Mouse (Mus musculus): Measurements from ENCODE around the gene Mthfd1l.
"Not testable (repeated sequence)": the region's sequence is repeated elsewhere in the genome, so short reads cannot be mapped to it uniquely, and the experiment has no call there.

Mthfd1l gene

GRCm38 (mm10) chr10:4203651-4204050 lies 230.7 kb downstream of the Mthfd1l start:
- DNase-seq (ENCODE audit: low read depth, low spot score), result not testable (repeated sequence)

GRCm38 (mm10) chr10:4209040-4209439 lies 236.1 kb downstream of the Mthfd1l start:
- no peak for DNase-seq (ENCODE audit: low read depth, low spot score)

- no peak for DNase-seq (ENCODE audit: low read depth, low spot score)
Observed at GRCm38 (mm10) chr10:4210313-4211066, 237.6 kb downstream of the Mthfd1l start.

- DNase-seq (ENCODE audit: low read depth, low spot score), result no peak
Observed at GRCm38 (mm10) chr10:4211067-4211447, 238.1 kb downstream of the Mthfd1l start.

Data from c-Kit-negative CD71-positive TER-119-positive erythroid progenitor cells, embryonic 14.5 days (primary cell).